Mouse (Mus musculus) liver, embryonic 14.5 days (tissue): ENCODE results near the gene Cavin1. TPM values are rescaled to one million over a fixed set of nuclear protein-coding genes. Genes with fewer than 3 reads are reported as not detected.

Experiments
- ATAC-seq: fragments of 200-750 bp; cut with Nextera tagmentation; 2 replicates; pipeline ENCODE4 v1.8.0; 2017; ENCODE audit warnings: moderate number of reproducible peaks, mild to moderate bottlenecking, moderate library complexity; ENCODE audit not compliant: insufficient read depth
- DNase-seq, 3 experiments: peaks; one replicate each; pipeline ENCODE4 v3.0.0-alpha.2; 2012 to 2013; ENCODE audit warnings: low read depth in 3 of 3, low spot score in 3 of 3
- H3K27ac ChIP-seq: fragments of 300-500 bp; sonication (generic); 2 replicates; pipeline ENCODE4 v1.5.1; 2014; ENCODE audit warnings: moderate library complexity, mild to moderate bottlenecking, control low read depth, inconsistent platforms
- H3K27me3 ChIP-seq: fragments of 300-500 bp; sonication (generic); 2 replicates; pipeline ENCODE4 v1.6.1; 2014; ENCODE audit warnings: mild to moderate bottlenecking, low read length, moderate library complexity; ENCODE audit not compliant: control insufficient read depth, insufficient read depth
- H3K36me3 ChIP-seq: fragments of 300-500 bp; sonication (generic); replicated peaks from 2 replicates; pipeline ENCODE4 v1.6.1; 2014; ENCODE audit warnings: low read depth; ENCODE audit not compliant: control insufficient read depth, insufficient read depth
- H3K4me1 ChIP-seq, 2 experiments: fragments of 200-500 bp in 1 of 2; fragments of 300-500 bp in 1 of 2; sonication (generic) in 1 of 2; replicated peaks; 2 replicates each; pipeline ENCODE4 v1.6.1; 2012 to 2014; ENCODE audit warnings: antibody characterized with exemption in 1 of 2, inconsistent platforms in 1 of 2, low read length in 1 of 2; ENCODE audit not compliant: control insufficient read depth in 2 of 2, insufficient read depth in 2 of 2
- H3K4me2 ChIP-seq: fragments of 300-500 bp; sonication (generic); 2 replicates; pipeline ENCODE4 v1.6.1; 2014; ENCODE audit warnings: low read depth, mild to moderate bottlenecking, control low read depth, moderate library complexity
- H3K4me3 ChIP-seq, 2 experiments: fragments of 200-500 bp in 1 of 2; fragments of 300-500 bp in 1 of 2; sonication (generic) in 1 of 2; 2 replicates each; pipeline ENCODE4 v1.5.1; 2012 to 2014; ENCODE audit warnings: low read depth in 2 of 2, low read length in 2 of 2, mild to moderate bottlenecking in 2 of 2, control low read depth in 1 of 2, inconsistent platforms in 1 of 2, moderate library complexity in 1 of 2; ENCODE audit not compliant: insufficient read depth in 1 of 2
- H3K9ac ChIP-seq: fragments of 300-500 bp; sonication (generic); replicated peaks from 2 replicates; pipeline ENCODE4 v1.6.1; 2014; ENCODE audit warnings: mild to moderate bottlenecking, control low read depth, moderate library complexity
- H3K9me3 ChIP-seq: fragments of 300-500 bp; sonication (generic); 2 replicates; pipeline ENCODE4 v1.6.1; 2016; ENCODE audit warnings: low read length, mixed read lengths; ENCODE audit not compliant: control insufficient read depth
- CTCF ChIP-seq: IDR thresholded peaks from 2 replicates; pipeline ENCODE4 v1.5.1; 2016; ENCODE audit warnings: antibody characterized with exemption, low read depth, control low read depth
- EP300 ChIP-seq: IDR thresholded peaks from 2 replicates; pipeline ENCODE4 v1.6.1; 2016; ENCODE audit warnings: antibody characterized with exemption, low read depth
- WGBS: fragments of 180-500 bp; shearing (Covaris S2); extraction: QIAGEN DNeasy Blood & Tissue Kit; methylation state at CpG from one replicate; pipeline ENCODE4 v1.1.7; 2014; ENCODE audit not compliant: insufficient replicate concordance; 5-methylcytosine and 5-hydroxymethylcytosine counted together
- polyA plus RNA-seq, 2 experiments: library from polyadenylated mRNA; depleted of rRNA in 1 of 2; stranded (reverse) in 1 of 2; unstranded in 1 of 2; fragments of >200 nt; fragmentation: Nextera tagmentation in 1 of 2; extraction: Ambion mirVana in 1 of 2; gene quantifications; 2 replicates each; pipeline versions ENCODE4 v1.2.1 to v1.2.3; 2012 to 2014

The Cavin1 gene
- polyA plus RNA-seq, 2 experiments: 7.0 to 8.1 TPM

GRCm38 (mm10) chr11:100931254-100931921, 39.3 kb downstream of the Cavin1 start:
- Histone ChIP-seq H3K9me3 (no peaks in the 10 kb centered on the region), H3K4me3 (peak overlapping the region; percentile 59 to 64), H3K4me2 (peak overlapping the region; percentile 71), H3K4me1 (peaks cover 25 to 33% of the 10 kb centered on the region in 2 experiments), H3K27me3 (no peaks in the 10 kb centered on the region), H3K27ac (peak overlapping the region; percentile 44), H3K9ac (peak overlapping the region; percentile 59), H3K36me3 (no peaks in the 10 kb centered on the region)
- 48% methylated on average over 12 of the region's 12 CpGs for WGBS
- no peak; the same call in 1 of the 2 replicates for ATAC-seq
- no peak for DNase-seq
- no peak for TF ChIP-seq CTCF
- TF ChIP-seq EP300: no peak

- no peaks in the 10 kb centered on the region for H3K36me3 ChIP-seq
- no peak overlapping the region for H3K4me3 ChIP-seq
- H3K27me3 ChIP-seq: no peaks in the 10 kb centered on the region
- no peaks in the 10 kb centered on the region for H3K9me3 ChIP-seq
- H3K27ac ChIP-seq: no peak overlapping the region
- H3K9ac ChIP-seq: no peak overlapping the region
- WGBS: 70% methylated on average over 7 of the region's 7 CpGs
- H3K4me2 ChIP-seq: peak overlapping the region; percentile 71; the same call in 1 of the 2 replicates
- no peak for ATAC-seq
- DNase-seq: no peak
- no peak for TF ChIP-seq CTCF
- peaks cover 23 to 28% of the 10 kb centered on the region in 2 experiments for H3K4me1 ChIP-seq
Measured at GRCm38 (mm10) chr11:100930611-100931010, 40.1 kb downstream of the Cavin1 start.

- peaks cover 15 to 17% of the 10 kb centered on the region in 2 experiments for H3K4me1 ChIP-seq
- no peaks in the 10 kb centered on the region for H3K27me3 ChIP-seq
- no peaks in the 10 kb centered on the region for H3K9me3 ChIP-seq
- no peak for DNase-seq
- H3K36me3 ChIP-seq: no peaks in the 10 kb centered on the region; the same call in 1 of the 2 replicates
- no peak overlapping the region for H3K4me3 ChIP-seq
- WGBS: 69% methylated on average over 3 of the region's 3 CpGs
- H3K4me2 ChIP-seq: no peak overlapping the region
- no peak for ATAC-seq
- no peak for TF ChIP-seq EP300
- no peak for TF ChIP-seq CTCF
- H3K27ac ChIP-seq: no peak overlapping the region
- no peak overlapping the region for H3K9ac ChIP-seq
Measured at GRCm38 (mm10) chr11:100927386-100927785, 43.3 kb downstream of the Cavin1 start.

- Histone ChIP-seq H3K4me1 (peaks cover 33 to 35% of the 10 kb centered on the region in 2 experiments), H3K9ac (peak overlapping the region; percentile 9), H3K27me3 (no peaks in the 10 kb centered on the region), H3K36me3 (no peaks in the 10 kb centered on the region; the same call in 1 of the 2 replicates), H3K27ac (no peak overlapping the region), H3K9me3 (no peaks in the 10 kb centered on the region), H3K4me2 (no peak overlapping the region), H3K4me3 (no peak overlapping the region)
- DNase-seq: no peak
- ATAC-seq: no peak
- WGBS: 73% methylated on average over 1 of the region's 1 CpGs
- TF ChIP-seq CTCF (no peak), EP300 (no peak)
Measured at GRCm38 (mm10) chr11:100924386-100924919, 46.2 kb downstream of the Cavin1 start.

- peak overlapping the region; percentile 16 for H3K27ac ChIP-seq
- H3K27me3 ChIP-seq: no peaks in the 10 kb centered on the region
- TF ChIP-seq CTCF (no peak), EP300 (peak; percentile 64)
- no peak for DNase-seq
- H3K36me3 ChIP-seq: no peaks in the 10 kb centered on the region; the same call in 1 of the 2 replicates
- H3K4me2 ChIP-seq: peak overlapping the region; percentile 48
- H3K9ac ChIP-seq: no peak overlapping the region; the same call in 1 of the 2 replicates
- peak; percentile 78 for ATAC-seq
- WGBS: 48% methylated on average over 4 of the region's 4 CpGs
- H3K9me3 ChIP-seq: no peaks in the 10 kb centered on the region
- no peak overlapping the region for H3K4me3 ChIP-seq
- H3K4me1 ChIP-seq: peaks cover 30 to 47% of the 10 kb centered on the region in 2 experiments
Measured at GRCm38 (mm10) chr11:100920887-100921624, 49.6 kb downstream of the Cavin1 start.
